Mouse (Mus musculus) heart, postnatal 10 days (tissue): Measurements from ENCODE around the gene Mdga1. TPM values are rescaled to one million over a fixed set of nuclear protein-coding genes. Genes with fewer than 3 reads are reported as not detected.
A peak's percentile ranks its signal among the peaks of the same experiment; 100 is the strongest.

Experiments
- DNase-seq, 2 experiments: peaks; one replicate each; pipeline ENCODE4 v3.0.0; 2021
- intact Hi-C: fragments of 180-260 bp; cut with DNase I; formaldehyde crosslinking; loops from one replicate; pipeline ENCODE4 v1.15.1; 2025
- total RNA-seq, 2 experiments: library from RNA; stranded (reverse); gene quantifications; 2 replicates each; pipeline ENCODE4 v1.2.3; 2021

Mdga1 gene
- total RNA-seq, 2 experiments from 2014 or later = 17.2 to 17.8 TPM

GRCm38 (mm10) chr17:29887881-29888826 is 81.7 kb downstream of the Mdga1 start:
- intact Hi-C loops = no loop called here
- peak; percentile 65 to 67 for DNase-seq

GRCm38 (mm10) chr17:29887271-29887880 is 82.5 kb downstream of the Mdga1 start:
- intact Hi-C loops = no loop called here
- DNase-seq = peak; percentile 45 to 71

GRCm38 (mm10) chr17:29886655-29887251 is 83.1 kb downstream of the Mdga1 start:
- intact Hi-C loops = no loop called here

GRCm38 (mm10) chr17:29886061-29886460 is 83.8 kb downstream of the Mdga1 start:
- peak; percentile 49 to 56 for DNase-seq
- intact Hi-C loops = no loop called here

More at GRCm38 (mm10) chr17:29886655-29887251, 83.1 kb downstream of the Mdga1 start:
- DNase-seq = peak; percentile 27 to 51

GRCm38 (mm10) chr17:29884596-29884995 is 85.3 kb downstream of the Mdga1 start:
- intact Hi-C loops = no loop called here
- no peak for DNase-seq

GRCm38 (mm10) chr17:29883351-29883750 is 86.5 kb downstream of the Mdga1 start:
- no peak for DNase-seq
- intact Hi-C loops = loop anchor here (1.0 to 2.0 kb wide), 4 partner anchors 87 to 280 kb away; no protein-coding TSS in a partner anchor

GRCm38 (mm10) chr17:29882885-29883284 is 87.0 kb downstream of the Mdga1 start:
- peak; percentile 73 to 84 for DNase-seq
- intact Hi-C loops = loop anchor here (1.0 to 2.0 kb wide), 4 partner anchors 86 to 280 kb away; no protein-coding TSS in a partner anchor

GRCm38 (mm10) chr17:29880251-29880650 is 89.6 kb downstream of the Mdga1 start:
- intact Hi-C loops = no loop called here
- no peak for DNase-seq

GRCm38 (mm10) chr17:29878990-29879389 is 90.9 kb downstream of the Mdga1 start:
- DNase-seq = peak; percentile 34 to 47
- intact Hi-C loops = no loop called here

- intact Hi-C loops = no loop called here
- DNase-seq = no peak
These were observed 95.7 kb downstream of the Mdga1 start for GRCm38 (mm10) chr17:29874082-29874679.

- DNase-seq = peak; percentile 72 to 77
- intact Hi-C loops = no loop called here
These were observed 96.3 kb downstream of the Mdga1 start for GRCm38 (mm10) chr17:29873580-29874015.

GRCm38 (mm10) chr17:29870316-29870715 is 99.6 kb downstream of the Mdga1 start:
- intact Hi-C loops = no loop called here
- DNase-seq = no peak

- no peak for DNase-seq
- intact Hi-C loops = no loop called here
These were observed 104.0 kb downstream of the Mdga1 start for GRCm38 (mm10) chr17:29865914-29866313.

GRCm38 (mm10) chr17:29864440-29864839 is 105.4 kb downstream of the Mdga1 start:
- no peak for DNase-seq
- intact Hi-C loops = no loop called here

- intact Hi-C loops = no loop called here
- DNase-seq = no peak
These were observed 110.1 kb downstream of the Mdga1 start for GRCm38 (mm10) chr17:29859788-29860283.

- intact Hi-C loops = no loop called here
- peak in 1 of 2 experiments; percentile 52 for DNase-seq
These were observed 111.1 kb downstream of the Mdga1 start for GRCm38 (mm10) chr17:29858764-29859163.

- no peak for DNase-seq
- intact Hi-C loops = no loop called here
These were observed 113.9 kb downstream of the Mdga1 start for GRCm38 (mm10) chr17:29855702-29856580.

GRCm38 (mm10) chr17:29854835-29855234 is 115.1 kb downstream of the Mdga1 start:
- DNase-seq = no peak

GRCm38 (mm10) chr17:29854388-29854787 is 115.5 kb downstream of the Mdga1 start:
- DNase-seq = no peak
- intact Hi-C loops = no loop called here

More at GRCm38 (mm10) chr17:29854835-29855234, 115.1 kb downstream of the Mdga1 start:
- intact Hi-C loops = no loop called here
